Mouse (Mus musculus): ENCODE measurements around the gene Llgl2. TPM values are rescaled to one million over a fixed set of nuclear protein-coding genes. Genes with fewer than 3 reads are reported as not detected.

Llgl2 gene
- 10 to 100 TPM; 18.7 to 21.2 TPM for total RNA-seq (2021)

- DNase-seq, result peak; percentile 84 to 86
- intact Hi-C loops (cut with DNase I), result loop anchor here (2.0 kb wide), 2 partner anchors 35 to 101 kb away; partner anchors contain the start of gene Myo15b
Observed at GRCm38 (mm10) chr11:115823774-115824740, at the start of gene Llgl2. Llgl2 (plus strand) TSS chr11:115824049.

GRCm38 (mm10) chr11:115774653-115775052 lies 49.2 kb upstream of the Llgl2 start:
- no peak for DNase-seq
- intact Hi-C loops (cut with DNase I), result loop anchor here (5.0 kb wide), 1 partner anchor 37 kb away; no protein-coding TSS in a partner anchor

GRCm38 (mm10) chr11:115775821-115776665 lies 47.8 kb upstream of the Llgl2 start:
- DNase-seq, result peak; percentile 52 to 62
- intact Hi-C loops (cut with DNase I), result loop anchor here (5.0 kb wide), 1 partner anchor 39 kb away; no protein-coding TSS in a partner anchor

GRCm38 (mm10) chr11:115776954-115777353 lies 46.9 kb upstream of the Llgl2 start:
- no peak for DNase-seq
- intact Hi-C loops (cut with DNase I), result loop anchor here (5.0 kb wide), 1 partner anchor 40 kb away; no protein-coding TSS in a partner anchor

GRCm38 (mm10) chr11:115777487-115778335 lies 46.1 kb upstream of the Llgl2 start:
- intact Hi-C loops (cut with DNase I), result loop anchor here (2.0 to 5.0 kb wide), 2 partner anchors 40 to 55 kb away; no protein-coding TSS in a partner anchor
- no peak for DNase-seq

GRCm38 (mm10) chr11:115779038-115779571 lies 44.7 kb upstream of the Llgl2 start:
- intact Hi-C loops (cut with DNase I), result loop anchor here (1.0 to 5.0 kb wide), 3 partner anchors 30 to 56 kb away; no protein-coding TSS in a partner anchor
- peak; percentile 89 for DNase-seq

- intact Hi-C loops (cut with DNase I), result no loop called here
- no peak for DNase-seq
Observed at GRCm38 (mm10) chr11:115780141-115781070, 43.4 kb upstream of the Llgl2 start.

GRCm38 (mm10) chr11:115786473-115786872 lies 37.4 kb upstream of the Llgl2 start:
- intact Hi-C loops (cut with DNase I), result no loop called here
- DNase-seq, result no peak

- intact Hi-C loops (cut with DNase I), result no loop called here
- no peak for DNase-seq
Observed at GRCm38 (mm10) chr11:115789787-115790186, 34.1 kb upstream of the Llgl2 start.

GRCm38 (mm10) chr11:115791919-115792318 lies 31.9 kb upstream of the Llgl2 start:
- DNase-seq, result no peak
- intact Hi-C loops (cut with DNase I), result no loop called here

- DNase-seq, result no peak
- intact Hi-C loops (cut with DNase I), result no loop called here
Observed at GRCm38 (mm10) chr11:115792353-115792752, 31.5 kb upstream of the Llgl2 start.

- DNase-seq, result no peak
- intact Hi-C loops (cut with DNase I), result no loop called here
Observed at GRCm38 (mm10) chr11:115796898-115797297, 27.0 kb upstream of the Llgl2 start.

GRCm38 (mm10) chr11:115797665-115798064 lies 26.2 kb upstream of the Llgl2 start:
- intact Hi-C loops (cut with DNase I), result no loop called here
- no peak for DNase-seq

- intact Hi-C loops (cut with DNase I), result no loop called here
- DNase-seq, result no peak
Observed at GRCm38 (mm10) chr11:115800981-115801380, 22.9 kb upstream of the Llgl2 start.

GRCm38 (mm10) chr11:115803072-115803709 lies 20.7 kb upstream of the Llgl2 start:
- intact Hi-C loops (cut with DNase I), result no loop called here

GRCm38 (mm10) chr11:115805005-115805404 lies 18.8 kb upstream of the Llgl2 start:
- intact Hi-C loops (cut with DNase I), result no loop called here
- no peak for DNase-seq

More at GRCm38 (mm10) chr11:115803072-115803709, 20.7 kb upstream of the Llgl2 start:
- DNase-seq, result no peak

- DNase-seq, result no peak
- intact Hi-C loops (cut with DNase I), result no loop called here
Observed at GRCm38 (mm10) chr11:115806154-115806553, 17.7 kb upstream of the Llgl2 start.

GRCm38 (mm10) chr11:115807306-115807705 lies 16.5 kb upstream of the Llgl2 start:
- intact Hi-C loops (cut with DNase I), result no loop called here
- no peak for DNase-seq
